Mouse (Mus musculus) forebrain, postnatal 0 days (tissue): ENCODE measurements at regions not wholly inside any gene's neighbourhood (a gene's known extent, or its start where the extent isn't known, plus 50 kb on each side); places are given as distances from the start of the nearest gene placed in this dataset.

Experiments used
- ATAC-seq: fragments of 200-750 bp; cut with Nextera tagmentation; 2 replicates; pipeline ENCODE4 v1.8.0; 2017; ENCODE audit warnings: mild to moderate bottlenecking, moderate library complexity
- DNase-seq: peaks from one replicate; pipeline ENCODE4 v3.0.0-alpha.2; 2015
- H3K27ac ChIP-seq: fragments of 300-500 bp; sonication (generic); 2 replicates; pipeline ENCODE4 v1.5.1; 2014; ENCODE audit warnings: low read depth, mild to moderate bottlenecking, antibody characterized with exemption, low read length, moderate library complexity, mixed read lengths
- H3K27me3 ChIP-seq: fragments of 300-500 bp; sonication (generic); 2 replicates; pipeline ENCODE4 v1.6.1; 2014; ENCODE audit warnings: mild to moderate bottlenecking, low read length, mixed read lengths; ENCODE audit not compliant: insufficient read depth
- H3K36me3 ChIP-seq: fragments of 300-500 bp; sonication (generic); 2 replicates; pipeline ENCODE4 v1.6.1; 2014; ENCODE audit warnings: mild to moderate bottlenecking, moderate library complexity; ENCODE audit not compliant: insufficient read depth
- H3K4me1 ChIP-seq: fragments of 300-500 bp; sonication (generic); 2 replicates; pipeline ENCODE4 v1.6.1; 2014; ENCODE audit warnings: antibody characterized with exemption; ENCODE audit not compliant: insufficient read depth
- H3K4me2 ChIP-seq: fragments of 300-500 bp; sonication (generic); 2 replicates; pipeline ENCODE4 v1.6.1; 2014; ENCODE audit warnings: low read depth, mild to moderate bottlenecking, moderate library complexity
- H3K4me3 ChIP-seq: fragments of 300-500 bp; sonication (generic); 2 replicates; pipeline ENCODE4 v1.5.1; 2014; ENCODE audit warnings: low read depth, low read length, mixed read lengths
- H3K9ac ChIP-seq: fragments of 300-500 bp; sonication (generic); 2 replicates; pipeline ENCODE4 v1.6.1; 2014; ENCODE audit warnings: mild to moderate bottlenecking
- H3K9me3 ChIP-seq: fragments of 300-500 bp; sonication (generic); 2 replicates; pipeline ENCODE4 v1.6.1; 2016; ENCODE audit warnings: low read length
- CTCF ChIP-seq: sonication (generic); IDR thresholded peaks from 2 replicates; pipeline ENCODE4 v1.5.1; 2016; ENCODE audit warnings: antibody characterized with exemption, control low read depth, low read depth
- WGBS: fragments of 180-500 bp; shearing (Covaris S2); extraction: QIAGEN DNeasy Blood & Tissue Kit; methylation state at CpG from one replicate; pipeline ENCODE4 v1.1.7; 2014; 5-methylcytosine and 5-hydroxymethylcytosine counted together

DNA sequence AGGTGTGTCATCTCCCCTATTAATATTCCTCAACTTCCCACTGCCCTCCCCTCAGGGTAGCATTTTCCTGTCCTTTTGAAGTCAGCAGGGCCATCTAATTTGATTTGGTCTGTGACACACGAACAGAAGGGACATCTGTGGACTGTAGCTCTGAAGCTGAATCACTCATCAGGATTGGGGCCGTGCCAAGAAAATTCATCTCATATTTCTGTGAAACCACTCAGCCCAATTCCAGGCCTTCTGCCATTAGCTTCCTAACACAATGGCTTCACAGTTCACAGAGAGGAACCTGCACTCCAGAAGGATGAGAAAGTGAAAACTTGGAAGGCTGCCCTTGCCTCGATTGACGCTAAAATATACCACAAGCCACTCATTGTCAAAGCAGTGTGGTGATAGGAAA, 86.1 kb downstream of the Abhd5 start:
- H3K9me3 ChIP-seq = no peaks in the 10 kb centered on the region
- no peak overlapping the region for H3K4me2 ChIP-seq
- WGBS = 56% methylated on average over 4 of the region's 4 CpGs
- no peak overlapping the region for H3K4me3 ChIP-seq
- H3K9ac ChIP-seq = no peak overlapping the region
- no peaks in the 10 kb centered on the region for H3K27me3 ChIP-seq
- H3K4me1 ChIP-seq = no peaks in the 10 kb centered on the region
- DNase-seq = peak; percentile 42
- H3K27ac ChIP-seq = no peak overlapping the region
- no peak; the same call in 1 of the 2 replicates for ATAC-seq
- no peak for TF ChIP-seq CTCF
- H3K36me3 ChIP-seq = no peaks in the 10 kb centered on the region

DNA sequence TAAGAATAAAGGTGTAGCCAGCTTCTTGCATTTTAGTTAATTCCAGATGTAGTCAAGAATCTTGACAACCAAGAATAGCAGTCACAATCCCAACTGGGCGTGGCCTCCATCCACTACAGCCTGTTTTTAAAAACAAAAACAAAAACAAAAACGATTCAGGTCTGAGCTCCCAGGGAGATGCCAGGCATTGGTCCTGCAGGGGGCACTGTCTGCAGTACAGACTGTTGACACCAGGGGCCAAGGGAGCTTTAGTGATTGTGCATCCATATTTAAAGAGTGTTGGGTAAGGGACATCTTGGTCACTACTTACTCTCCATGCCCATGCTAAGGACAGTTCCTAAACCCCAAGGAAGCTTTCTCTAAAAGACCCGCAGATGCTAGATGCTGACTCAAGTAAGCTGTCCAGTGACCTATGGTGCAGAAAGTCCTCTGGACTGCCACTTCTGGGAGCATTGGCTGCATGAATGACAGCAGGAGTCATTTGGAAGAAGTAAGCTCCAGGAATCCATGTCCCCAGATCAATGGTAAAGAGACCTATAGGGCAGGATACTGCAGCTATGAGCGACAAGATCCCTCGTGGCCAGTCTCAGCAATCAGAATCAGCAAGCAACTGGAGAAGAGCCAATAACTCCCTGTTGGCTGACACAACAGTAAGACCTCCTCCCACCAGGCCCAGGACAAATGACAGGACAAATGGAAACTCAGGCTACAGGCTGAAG, 95.1 kb downstream of the Abhd5 start:
- Histone ChIP-seq H3K4me3 (no peak overlapping the region), H3K36me3 (no peaks in the 10 kb centered on the region), H3K4me1 (no peaks in the 10 kb centered on the region), H3K9me3 (no peaks in the 10 kb centered on the region), H3K4me2 (no peak overlapping the region), H3K27me3 (no peaks in the 10 kb centered on the region), H3K27ac (no peak overlapping the region), H3K9ac (no peak overlapping the region)
- ATAC-seq (no peak), DNase-seq (no peak)
- 74% methylated on average over 5 of the region's 5 CpGs for WGBS
- TF ChIP-seq CTCF = peak; percentile 44

DNA sequence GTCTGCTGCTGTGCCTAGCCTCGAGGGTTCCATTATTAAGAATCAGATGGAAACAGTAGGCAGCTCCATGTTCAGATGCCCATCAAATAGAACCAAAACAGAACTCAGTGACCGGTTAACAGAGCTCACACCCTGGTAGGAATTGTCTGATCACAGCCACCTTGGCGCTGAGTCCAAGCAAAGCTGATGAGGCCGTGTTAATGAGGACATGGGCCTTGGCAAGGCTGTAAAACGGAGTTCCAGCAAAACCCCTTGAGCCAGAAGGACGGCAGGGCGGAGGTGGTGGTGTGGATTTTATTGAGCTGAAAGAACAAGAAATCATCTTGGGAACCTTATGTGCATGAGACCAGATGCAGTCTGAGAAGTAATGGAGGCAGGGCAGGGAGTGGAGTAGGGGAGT, 96.2 kb downstream of the Abhd5 start:
- DNase-seq = no peak
- H3K27me3 ChIP-seq = no peaks in the 10 kb centered on the region
- 77% methylated on average over 7 of the region's 7 CpGs for WGBS
- H3K27ac ChIP-seq = no peak overlapping the region
- no peak overlapping the region for H3K4me2 ChIP-seq
- no peaks in the 10 kb centered on the region for H3K36me3 ChIP-seq
- no peak for TF ChIP-seq CTCF
- H3K4me3 ChIP-seq = no peak overlapping the region
- no peak for ATAC-seq
- no peak overlapping the region for H3K9ac ChIP-seq
- H3K9me3 ChIP-seq = no peaks in the 10 kb centered on the region
- no peaks in the 10 kb centered on the region for H3K4me1 ChIP-seq

DNA sequence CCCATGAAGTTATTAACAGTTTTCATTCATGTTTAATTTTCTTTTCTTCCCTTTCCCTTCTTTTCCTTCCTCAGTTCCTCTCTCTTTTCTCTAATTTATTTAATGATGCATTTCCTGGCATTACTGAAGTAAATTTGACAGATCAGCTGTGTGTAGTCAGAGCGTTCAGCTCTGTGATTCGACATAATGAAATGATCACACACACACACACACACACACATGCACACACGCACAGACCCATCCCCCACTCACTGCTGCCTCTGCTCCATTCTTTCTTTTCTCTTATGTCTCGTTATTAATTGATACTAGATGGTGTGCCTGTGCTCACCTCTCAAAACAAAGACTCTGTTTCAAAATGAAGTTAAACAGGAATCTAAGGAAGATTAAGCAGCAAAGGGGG, 96.9 kb downstream of the Abhd5 start:
- no peak for TF ChIP-seq CTCF
- H3K9me3 ChIP-seq = no peaks in the 10 kb centered on the region
- ATAC-seq = peak; percentile 96
- no peak overlapping the region for H3K4me2 ChIP-seq
- peak; percentile 72 for DNase-seq
- no peaks in the 10 kb centered on the region for H3K27me3 ChIP-seq
- 23% methylated on average over 4 of the region's 4 CpGs for WGBS
- no peak overlapping the region for H3K9ac ChIP-seq
- no peaks in the 10 kb centered on the region for H3K4me1 ChIP-seq
- no peaks in the 10 kb centered on the region for H3K36me3 ChIP-seq
- H3K27ac ChIP-seq = no peak overlapping the region; the same call in 1 of the 2 replicates
- H3K4me3 ChIP-seq = no peak overlapping the region

DNA sequence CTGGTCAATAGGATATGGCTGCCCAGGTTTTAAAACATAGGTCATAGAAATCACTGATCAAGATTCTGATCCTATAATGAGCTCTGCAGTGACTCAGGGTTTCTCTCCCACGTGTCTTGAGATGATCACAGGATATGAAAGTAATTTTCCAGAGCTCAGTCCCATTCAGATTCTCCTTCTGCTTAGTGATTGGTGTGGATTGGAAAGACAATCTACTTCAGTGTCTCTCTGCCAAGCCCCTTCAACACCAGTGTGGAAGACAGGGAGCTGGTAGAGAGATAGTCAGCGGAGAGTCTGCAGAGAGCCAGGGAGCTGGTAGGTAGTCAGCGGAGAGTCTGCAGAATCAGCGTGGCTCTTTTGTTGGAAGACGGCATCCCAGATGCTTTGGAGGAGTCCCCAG, 99.1 kb downstream of the Abhd5 start:
- WGBS = 70% methylated on average over 5 of the region's 5 CpGs
- H3K27ac ChIP-seq = no peak overlapping the region
- H3K27me3 ChIP-seq = no peaks in the 10 kb centered on the region

DNA sequence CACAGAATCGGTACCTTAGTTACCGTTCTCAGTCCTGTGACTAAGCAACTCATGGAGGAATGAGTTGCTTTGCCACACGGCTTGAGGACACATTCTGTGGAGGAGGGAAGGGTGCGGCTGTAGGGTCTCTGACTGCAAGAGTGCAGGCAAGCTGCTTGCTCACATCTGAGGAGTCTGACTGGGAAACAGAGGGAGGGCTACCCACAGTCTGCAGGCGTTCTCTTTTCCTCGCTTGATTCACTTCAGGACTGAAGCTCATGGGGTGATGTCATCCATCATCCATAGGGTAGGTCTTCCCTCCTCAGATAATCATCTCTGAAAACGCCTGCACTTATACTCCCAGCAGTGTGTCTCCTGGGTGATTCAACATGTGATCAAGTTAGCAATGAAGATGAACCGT, 103.9 kb downstream of the Abhd5 start:
- DNase-seq = no peak
- no peaks in the 10 kb centered on the region for H3K36me3 ChIP-seq
- no peaks in the 10 kb centered on the region for H3K27me3 ChIP-seq
- 79% methylated on average over 8 of the region's 8 CpGs for WGBS
- H3K9me3 ChIP-seq = no peaks in the 10 kb centered on the region
- no peak for TF ChIP-seq CTCF
- no peak overlapping the region for H3K9ac ChIP-seq
- H3K4me2 ChIP-seq = no peak overlapping the region
- ATAC-seq = peak; percentile 51; the same call in 1 of the 2 replicates
- H3K4me3 ChIP-seq = no peak overlapping the region
- H3K27ac ChIP-seq = no peak overlapping the region
- H3K4me1 ChIP-seq = no peaks in the 10 kb centered on the region

More for the DNA sequence above, 99.1 kb downstream of the Abhd5 start:
- H3K4me2 ChIP-seq = no peak overlapping the region
- no peaks in the 10 kb centered on the region for H3K4me1 ChIP-seq
- H3K36me3 ChIP-seq = no peaks in the 10 kb centered on the region
- TF ChIP-seq CTCF = no peak
- H3K4me3 ChIP-seq = no peak overlapping the region
- DNase-seq (no peak), ATAC-seq (no peak)
- H3K9ac ChIP-seq = no peak overlapping the region
- no peaks in the 10 kb centered on the region for H3K9me3 ChIP-seq

DNA sequence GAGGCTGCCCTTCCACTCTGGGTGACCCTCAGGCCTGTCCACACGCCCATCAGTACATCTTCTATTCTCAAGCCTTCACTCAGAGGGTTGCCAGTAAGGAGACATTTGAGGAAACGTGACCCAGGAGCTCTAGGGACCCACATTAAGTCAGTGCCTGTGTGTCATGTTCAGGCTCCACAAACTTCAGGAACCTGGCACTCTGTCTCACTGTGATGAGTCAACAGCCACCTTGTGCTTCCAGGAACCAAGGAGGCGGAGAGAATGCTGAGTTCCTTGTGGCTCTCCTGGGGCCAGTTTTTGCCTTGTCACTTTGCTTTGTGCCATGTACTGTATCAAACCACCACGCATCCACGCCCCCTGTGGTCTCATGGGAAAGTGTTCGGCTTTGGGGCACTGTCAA, 104.4 kb downstream of the Abhd5 start:
- no peak for ATAC-seq
- DNase-seq = no peak
- no peaks in the 10 kb centered on the region for H3K36me3 ChIP-seq
- H3K27ac ChIP-seq = no peak overlapping the region
- TF ChIP-seq CTCF = no peak
- no peak overlapping the region for H3K4me2 ChIP-seq
- WGBS = 83% methylated on average over 6 of the region's 6 CpGs
- H3K4me1 ChIP-seq = no peaks in the 10 kb centered on the region
- no peaks in the 10 kb centered on the region for H3K27me3 ChIP-seq
- H3K9ac ChIP-seq = no peak overlapping the region
- H3K4me3 ChIP-seq = no peak overlapping the region
- no peaks in the 10 kb centered on the region for H3K9me3 ChIP-seq

DNA sequence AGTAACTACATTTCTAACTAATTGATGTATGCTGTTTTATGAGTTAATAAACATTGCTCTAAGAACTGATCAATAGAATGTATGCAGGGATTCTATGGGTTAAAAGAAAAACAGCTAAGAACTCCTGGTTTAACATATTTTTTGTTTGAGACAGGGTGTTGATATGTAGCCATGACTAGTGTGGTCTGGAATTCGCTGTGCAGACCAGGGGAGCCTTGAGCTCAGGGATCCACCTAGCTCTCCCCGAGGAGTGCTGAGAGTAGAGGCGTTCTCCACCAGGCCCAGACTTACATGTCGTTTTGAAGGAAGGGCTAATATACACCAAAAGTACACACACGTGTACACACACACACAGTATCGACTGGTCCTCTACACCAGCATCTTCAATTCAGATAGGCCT, 108.1 kb downstream of the Abhd5 start:
- WGBS = 87% methylated on average over 6 of the region's 6 CpGs
- H3K4me2 ChIP-seq = no peak overlapping the region
- no peak for ATAC-seq
- no peaks in the 10 kb centered on the region for H3K9me3 ChIP-seq
- no peaks in the 10 kb centered on the region for H3K27me3 ChIP-seq
- H3K4me1 ChIP-seq = no peaks in the 10 kb centered on the region
- H3K27ac ChIP-seq = no peak overlapping the region
- TF ChIP-seq CTCF = no peak
- H3K36me3 ChIP-seq = no peaks in the 10 kb centered on the region
- H3K9ac ChIP-seq = no peak overlapping the region
- no peak overlapping the region for H3K4me3 ChIP-seq
- DNase-seq = no peak
